Mouse (Mus musculus) hindbrain, embryonic 10.5 days (tissue): ENCODE measurements around the gene Gm11042. TPM values are rescaled to one million over a fixed set of nuclear protein-coding genes. Genes with fewer than 3 reads are reported as not detected.

Source experiments
- DNase-seq: peaks from one replicate; pipeline ENCODE4 v3.0.0-alpha.2; 2017; ENCODE audit warnings: low spot score
- H3K27ac ChIP-seq: fragments of 300-500 bp; sonication (generic); 2 replicates; pipeline ENCODE4 v1.5.1; 2016; ENCODE audit warnings: mild to moderate bottlenecking, moderate library complexity
- H3K27me3 ChIP-seq: fragments of 300-500 bp; sonication (generic); 2 replicates; pipeline ENCODE4 v1.6.1; 2016; ENCODE audit warnings: mild to moderate bottlenecking; ENCODE audit not compliant: poor library complexity, insufficient read depth, severe bottlenecking
- H3K36me3 ChIP-seq: fragments of 300-500 bp; sonication (generic); 2 replicates; pipeline ENCODE4 v1.6.1; 2016; ENCODE audit warnings: mild to moderate bottlenecking, moderate library complexity
- H3K4me1 ChIP-seq: fragments of 300-500 bp; sonication (generic); replicated peaks from 2 replicates; pipeline ENCODE4 v1.6.1; 2016; ENCODE audit warnings: mild to moderate bottlenecking
- H3K4me3 ChIP-seq: fragments of 300-500 bp; sonication (generic); 2 replicates; pipeline ENCODE4 v1.5.1; 2016; ENCODE audit warnings: mild to moderate bottlenecking, moderate library complexity
- H3K9me3 ChIP-seq: fragments of 300-500 bp; sonication (generic); 2 replicates; pipeline ENCODE4 v1.6.1; 2016; ENCODE audit warnings: mild to moderate bottlenecking, moderate library complexity
- WGBS: fragments of 180-500 bp; shearing (Covaris S2); methylation state at CpG from one replicate; pipeline ENCODE4 v1.1.7; 2016; 5-methylcytosine and 5-hydroxymethylcytosine counted together
- polyA plus RNA-seq: library from polyadenylated mRNA; unstranded; fragments of >200 nt; fragmentation: Nextera tagmentation; extraction: Ambion mirVana; gene quantifications from 2 replicates; pipeline ENCODE4 v1.2.1, GENCODE M21; 2016

Gm11042 gene
- polyA plus RNA-seq = not detected in 2 replicates

DNA sequence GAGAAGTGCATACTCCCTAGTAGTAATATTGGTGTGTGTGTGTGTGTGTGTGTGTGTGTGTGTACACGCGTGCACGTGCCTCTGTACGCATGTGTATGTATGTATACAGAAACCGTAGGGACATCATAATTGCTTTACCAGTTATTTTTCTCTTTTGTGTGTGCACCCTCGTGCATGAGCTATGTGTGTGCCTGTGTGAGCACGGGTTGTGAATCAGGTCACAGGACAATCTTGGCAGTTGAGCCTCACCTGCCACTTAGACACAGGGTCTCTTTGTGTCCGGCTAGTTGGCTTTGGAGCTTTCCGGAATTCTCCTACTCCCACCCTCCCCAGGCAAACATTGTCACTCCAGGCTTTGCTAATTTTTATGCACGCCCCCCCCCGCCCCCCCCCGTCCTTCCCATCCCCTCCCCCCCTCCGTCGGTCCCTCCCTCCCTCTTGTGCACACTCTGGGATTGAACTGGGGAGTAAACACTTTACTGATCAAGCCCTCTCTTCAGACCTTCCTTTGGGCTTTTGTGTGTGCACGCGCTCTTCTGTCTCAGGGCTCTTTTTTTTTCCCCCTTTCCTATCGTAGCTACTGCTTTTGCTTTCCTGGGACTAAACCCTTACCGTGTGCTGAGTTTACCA, at the start of gene Gm11042:
Gene Gm11042 (minus strand): TSS at position 51 of the 630 bp plus-strand sequence.
- Histone ChIP-seq H3K27me3 (no peaks in the 10 kb centered on the region), H3K4me3 (peak within 1 kb of the TSS; percentile 55), H3K4me1 (peaks cover 11% of the 10 kb centered on the region), H3K9me3 (no peaks in the 10 kb centered on the region), H3K36me3 (no peaks in the 10 kb centered on the region), H3K27ac (peak within 1 kb of the TSS; percentile 90)
- 31% methylated on average over 16 of the region's 18 CpGs for WGBS
- peak; percentile 48 for DNase-seq

DNA sequence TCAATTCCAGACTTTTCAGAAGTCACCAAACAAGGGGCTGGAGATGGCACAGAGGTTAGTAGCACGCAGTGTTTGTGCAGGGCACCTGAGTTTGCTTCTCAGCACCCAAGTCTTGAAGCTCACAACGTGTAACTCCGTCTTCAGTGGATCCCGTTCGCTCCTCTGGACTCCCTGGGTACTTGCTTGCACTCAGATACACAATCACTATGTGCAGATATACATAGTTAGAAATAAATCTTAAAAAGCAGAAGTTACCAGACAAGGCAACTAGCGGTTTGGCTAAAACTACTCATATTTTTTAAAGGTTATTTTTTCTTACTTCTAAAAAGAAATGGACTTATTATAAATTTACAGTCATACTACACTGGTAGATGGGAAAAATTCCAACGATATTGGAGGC, 48.3 kb upstream of the Gm11042 start:
- no peaks in the 10 kb centered on the region for H3K36me3 ChIP-seq
- 88% methylated on average over 7 of the region's 7 CpGs for WGBS
- DNase-seq = no peak
- no peaks in the 10 kb centered on the region for H3K27me3 ChIP-seq
- no peak overlapping the region for H3K27ac ChIP-seq
- H3K4me3 ChIP-seq = no peak overlapping the region
- H3K9me3 ChIP-seq = no peaks in the 10 kb centered on the region
- no peaks in the 10 kb centered on the region for H3K4me1 ChIP-seq

DNA sequence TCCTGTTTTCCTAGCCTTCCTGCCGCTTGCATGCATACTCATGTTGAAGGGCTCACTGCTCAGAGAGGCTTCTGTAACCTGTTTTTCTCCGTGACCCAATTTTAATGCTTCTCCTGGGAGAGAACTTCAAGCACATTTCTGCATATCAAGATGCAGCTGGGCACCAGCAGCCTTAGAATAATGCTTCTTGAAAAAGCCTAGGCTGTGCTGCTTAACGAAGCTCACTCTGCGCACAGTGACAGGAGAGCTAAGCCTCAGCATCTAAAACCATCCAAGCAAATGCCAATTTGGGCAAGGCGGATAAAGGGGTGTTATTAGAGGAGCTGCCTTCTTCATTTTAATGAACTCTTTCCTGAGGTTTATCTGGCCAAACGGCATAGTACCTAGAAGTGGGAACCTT, 46.9 kb upstream of the Gm11042 start:
- DNase-seq = no peak
- Histone ChIP-seq H3K4me3 (no peak overlapping the region), H3K27ac (no peak overlapping the region), H3K27me3 (no peaks in the 10 kb centered on the region), H3K4me1 (no peaks in the 10 kb centered on the region), H3K9me3 (no peaks in the 10 kb centered on the region), H3K36me3 (no peaks in the 10 kb centered on the region)
- WGBS = 85% methylated on average over 6 of the region's 6 CpGs

DNA sequence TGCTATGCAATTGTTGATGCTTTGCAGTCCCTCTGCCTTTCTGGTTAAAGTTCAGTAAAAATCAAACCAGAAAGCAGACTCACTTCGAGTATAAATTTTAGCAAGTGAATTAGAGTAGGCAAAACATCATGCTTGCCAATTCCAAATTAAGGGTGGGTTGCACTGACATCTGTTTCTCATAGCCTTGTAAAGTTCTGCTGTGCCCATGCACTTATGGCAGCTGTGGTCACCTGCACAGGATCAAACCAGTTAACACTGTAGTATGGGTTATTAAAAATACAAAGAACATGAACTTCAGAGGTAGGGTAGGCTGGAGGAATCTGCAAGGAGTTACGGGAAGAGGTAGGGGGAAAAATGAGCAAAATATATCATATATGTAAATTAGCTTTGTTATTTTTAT, 46.3 kb upstream of the Gm11042 start:
- DNase-seq = no peak
- Histone ChIP-seq H3K4me1 (no peaks in the 10 kb centered on the region), H3K4me3 (no peak overlapping the region), H3K27ac (no peak overlapping the region), H3K36me3 (no peaks in the 10 kb centered on the region), H3K9me3 (no peaks in the 10 kb centered on the region), H3K27me3 (no peaks in the 10 kb centered on the region)
- 89% methylated on average over 2 of the region's 2 CpGs for WGBS

DNA sequence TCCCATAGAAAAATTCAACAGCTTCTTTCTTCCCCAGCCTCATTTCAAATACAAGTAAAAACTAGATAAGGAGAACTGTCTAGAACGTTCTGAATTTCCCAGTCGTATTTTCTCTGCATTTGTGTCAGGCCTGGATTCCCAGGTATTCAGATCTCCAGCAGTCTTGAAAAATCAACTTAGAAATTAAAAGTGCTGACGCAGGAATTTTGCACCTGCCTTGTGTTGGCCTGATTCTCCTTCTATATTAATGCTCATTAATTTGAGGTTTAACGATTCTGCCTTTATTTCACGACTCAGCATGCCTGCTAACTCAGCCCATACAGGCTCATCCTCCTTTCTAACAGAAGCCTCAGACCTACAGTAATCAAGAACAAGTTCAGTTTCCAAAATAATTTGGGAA, 43.6 kb upstream of the Gm11042 start:
- no peak for DNase-seq
- no peak overlapping the region for H3K27ac ChIP-seq
- no peaks in the 10 kb centered on the region for H3K36me3 ChIP-seq
- no peaks in the 10 kb centered on the region for H3K27me3 ChIP-seq
- 85% methylated on average over 5 of the region's 5 CpGs for WGBS
- H3K4me3 ChIP-seq = no peak overlapping the region
- no peaks in the 10 kb centered on the region for H3K4me1 ChIP-seq
- H3K9me3 ChIP-seq = no peaks in the 10 kb centered on the region

DNA sequence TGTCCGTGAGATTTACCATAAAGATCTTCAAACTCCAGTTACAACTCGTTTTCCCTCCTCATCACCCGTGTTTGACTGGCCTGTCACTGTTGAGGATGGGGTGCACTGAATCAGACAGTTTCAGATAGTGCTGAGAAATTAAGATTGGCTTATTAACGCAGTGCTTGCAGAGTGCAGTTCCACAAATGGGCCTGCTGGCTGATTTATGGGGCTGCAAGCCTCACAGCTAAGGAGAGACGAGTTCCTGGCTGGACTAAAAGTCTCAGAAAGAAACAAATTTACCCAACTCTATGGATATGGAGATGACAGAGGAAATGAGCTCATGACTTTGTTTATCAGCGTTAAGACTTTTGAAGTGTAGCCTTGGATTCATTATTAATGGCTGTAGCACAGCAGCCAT, 41.6 kb upstream of the Gm11042 start:
- Histone ChIP-seq H3K36me3 (no peaks in the 10 kb centered on the region), H3K4me3 (no peak overlapping the region), H3K27me3 (no peaks in the 10 kb centered on the region), H3K4me1 (no peaks in the 10 kb centered on the region), H3K27ac (no peak overlapping the region), H3K9me3 (no peaks in the 10 kb centered on the region)
- 86% methylated on average over 6 of the region's 6 CpGs for WGBS
- DNase-seq = no peak

DNA sequence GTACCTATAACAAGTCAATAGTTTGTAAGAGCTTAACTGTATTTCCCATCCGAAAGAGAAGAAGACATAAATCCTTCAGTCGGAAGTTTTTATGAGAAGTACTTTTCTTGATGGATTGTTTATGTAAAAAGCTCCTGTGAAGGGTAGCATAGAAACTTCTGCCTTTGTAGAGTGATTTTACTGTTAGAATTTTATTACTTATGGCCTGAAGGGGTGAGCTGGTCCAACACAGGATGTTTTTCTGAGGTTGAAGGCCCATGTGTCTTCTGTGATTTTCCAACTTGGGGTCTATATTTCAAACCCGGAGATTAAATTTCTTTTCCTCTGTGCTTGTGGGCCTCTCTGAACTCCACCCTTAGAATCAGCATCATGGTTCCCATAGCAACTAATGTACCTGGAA, 26.5 kb upstream of the Gm11042 start:
- Histone ChIP-seq H3K4me1 (no peaks in the 10 kb centered on the region), H3K27me3 (no peaks in the 10 kb centered on the region), H3K9me3 (no peaks in the 10 kb centered on the region), H3K4me3 (no peak overlapping the region), H3K36me3 (no peaks in the 10 kb centered on the region), H3K27ac (no peak overlapping the region)
- 94% methylated on average over 3 of the region's 3 CpGs for WGBS
- DNase-seq = no peak

DNA sequence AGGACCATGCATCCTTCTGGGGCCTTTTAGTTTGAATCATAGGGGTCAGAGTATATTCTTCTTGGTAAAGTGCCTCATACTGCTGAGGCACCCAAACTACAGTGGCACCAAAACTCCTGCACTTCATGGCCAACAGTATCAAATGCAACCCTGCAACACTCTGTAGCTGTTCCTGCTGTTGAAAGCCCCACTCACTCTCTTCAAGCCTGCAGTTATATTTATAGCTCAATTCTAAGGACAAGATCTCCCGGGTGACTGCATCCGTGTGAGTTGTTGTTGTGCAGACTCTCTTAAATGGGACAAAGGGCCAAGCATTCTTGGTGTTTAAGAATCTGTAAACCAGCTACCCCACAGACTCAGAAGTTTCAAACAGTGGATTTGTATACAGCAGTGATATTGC, 23.9 kb upstream of the Gm11042 start:
- no peaks in the 10 kb centered on the region for H3K27me3 ChIP-seq
- no peak overlapping the region for H3K4me3 ChIP-seq
- DNase-seq = no peak
- no peaks in the 10 kb centered on the region for H3K36me3 ChIP-seq
- no peak overlapping the region for H3K27ac ChIP-seq
- no peaks in the 10 kb centered on the region for H3K9me3 ChIP-seq
- H3K4me1 ChIP-seq = no peaks in the 10 kb centered on the region
- WGBS = 95% methylated on average over 2 of the region's 2 CpGs

DNA sequence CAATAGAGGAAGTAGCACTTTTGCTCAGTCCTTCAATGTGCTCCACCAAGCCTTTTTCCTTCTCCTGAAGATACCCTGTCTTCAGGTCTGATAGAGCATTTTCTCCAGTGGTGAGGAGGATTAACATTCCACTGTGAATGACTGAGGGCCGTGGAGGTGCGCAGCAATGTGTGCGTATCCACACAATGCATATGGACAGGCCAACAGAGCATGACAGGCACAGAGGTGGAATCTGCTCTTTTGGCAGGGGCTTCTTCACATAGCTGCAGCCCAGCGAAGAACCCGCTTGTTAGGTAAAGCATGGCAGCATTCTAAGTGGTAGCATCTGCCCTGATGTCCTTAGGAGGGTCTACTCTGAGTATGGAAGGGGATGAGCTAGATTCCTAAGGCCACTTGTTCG, 17.5 kb upstream of the Gm11042 start:
- Histone ChIP-seq H3K4me3 (no peak overlapping the region), H3K27me3 (no peaks in the 10 kb centered on the region), H3K27ac (no peak overlapping the region), H3K36me3 (no peaks in the 10 kb centered on the region), H3K4me1 (no peaks in the 10 kb centered on the region), H3K9me3 (no peaks in the 10 kb centered on the region)
- WGBS = 89% methylated on average over 6 of the region's 6 CpGs
- no peak for DNase-seq

DNA sequence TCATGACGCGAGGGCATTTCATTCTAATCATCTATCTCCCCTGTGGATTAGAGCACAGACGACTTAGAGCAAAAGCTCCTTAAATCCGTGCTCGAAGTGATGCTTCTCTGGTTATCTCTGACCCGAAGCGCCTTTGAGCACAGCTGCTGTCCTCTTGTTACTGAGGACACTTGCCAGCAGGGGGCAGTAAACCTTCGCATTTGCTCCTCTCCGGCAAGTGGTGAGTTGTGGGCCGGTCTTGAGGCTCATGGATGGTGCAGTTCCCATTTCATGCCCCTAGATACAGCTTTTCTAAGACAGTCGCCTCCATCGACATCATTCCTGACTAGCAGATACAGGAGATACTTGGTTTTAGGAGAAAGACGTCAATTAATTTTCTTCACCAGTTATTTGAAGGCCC, 16.8 kb upstream of the Gm11042 start:
- DNase-seq = peak; percentile 83
- Histone ChIP-seq H3K36me3 (no peaks in the 10 kb centered on the region), H3K4me3 (no peak overlapping the region), H3K9me3 (no peaks in the 10 kb centered on the region), H3K27ac (no peak overlapping the region), H3K4me1 (no peaks in the 10 kb centered on the region), H3K27me3 (no peaks in the 10 kb centered on the region)
- WGBS = 22% methylated on average over 13 of the region's 13 CpGs

DNA sequence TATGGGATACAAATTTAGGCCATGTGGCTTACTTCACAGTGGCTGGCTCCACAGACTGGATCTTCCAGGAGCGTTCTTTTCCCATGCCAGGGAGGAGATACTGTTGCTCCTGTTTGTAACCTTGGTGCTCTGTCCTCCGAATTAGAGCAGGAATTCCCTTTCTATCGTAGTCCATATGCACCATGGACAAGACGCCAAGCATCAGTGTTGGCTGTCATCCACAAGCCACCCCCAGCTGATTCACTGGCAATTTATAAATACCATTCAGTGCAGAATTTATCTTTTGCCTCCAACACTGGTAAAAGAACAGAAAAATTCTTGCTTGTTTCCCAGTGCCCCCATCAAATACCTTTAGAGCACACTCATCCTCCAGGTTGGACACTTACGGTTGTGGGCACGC, 13.6 kb upstream of the Gm11042 start:
- DNase-seq = no peak
- WGBS = 90% methylated on average over 6 of the region's 6 CpGs
- no peak overlapping the region for H3K4me3 ChIP-seq

DNA sequence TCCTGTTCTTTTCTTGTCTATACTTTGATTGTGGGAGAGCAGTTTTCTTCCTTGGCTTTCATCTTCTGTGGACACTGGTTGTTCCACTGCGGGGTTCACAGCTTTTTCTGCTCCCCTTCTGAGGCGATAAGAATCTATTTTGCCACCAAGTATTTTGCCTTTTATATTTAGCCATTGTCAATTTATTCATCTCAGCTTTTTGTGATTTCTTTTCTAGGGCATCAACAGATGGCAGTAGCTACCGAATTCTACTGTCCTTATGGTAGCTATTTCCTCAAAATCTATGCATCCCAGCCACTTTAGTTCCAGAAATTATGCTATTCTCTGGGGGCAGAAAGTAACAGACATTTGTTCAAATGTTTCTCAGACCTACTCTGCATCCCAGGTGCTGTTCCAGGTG, 10.4 kb upstream of the Gm11042 start:
- H3K4me3 ChIP-seq = no peak overlapping the region
- no peaks in the 10 kb centered on the region for H3K36me3 ChIP-seq
- no peaks in the 10 kb centered on the region for H3K9me3 ChIP-seq
- DNase-seq = no peak
- WGBS = 84% methylated on average over 3 of the region's 3 CpGs
- no peak overlapping the region for H3K27ac ChIP-seq
- no peaks in the 10 kb centered on the region for H3K4me1 ChIP-seq
- H3K27me3 ChIP-seq = no peaks in the 10 kb centered on the region

More for the DNA sequence above, 13.6 kb upstream of the Gm11042 start:
- no peaks in the 10 kb centered on the region for H3K4me1 ChIP-seq
- no peaks in the 10 kb centered on the region for H3K9me3 ChIP-seq
- H3K36me3 ChIP-seq = no peaks in the 10 kb centered on the region
- no peak overlapping the region for H3K27ac ChIP-seq
- no peaks in the 10 kb centered on the region for H3K27me3 ChIP-seq

DNA sequence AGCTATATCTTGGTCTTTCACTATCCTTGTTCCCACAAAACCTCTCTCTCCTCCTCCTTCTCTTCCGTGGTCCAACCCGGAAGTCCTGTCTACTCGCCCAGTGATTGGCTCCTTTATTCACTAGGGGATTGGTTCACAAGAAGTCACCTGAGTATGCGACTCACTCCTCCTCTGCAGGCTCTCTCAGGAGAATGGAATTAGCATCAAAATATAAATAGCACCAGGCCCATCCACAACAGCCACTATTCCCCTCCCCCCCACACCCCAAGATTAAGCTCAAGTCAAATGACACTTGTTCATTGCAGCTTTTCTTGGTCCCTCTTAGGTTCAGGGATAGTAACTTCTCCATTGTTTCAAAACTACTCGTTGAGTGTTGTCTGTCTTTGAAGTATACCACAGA, 5.8 kb upstream of the Gm11042 start:
- no peak overlapping the region for H3K4me3 ChIP-seq
- no peak overlapping the region for H3K27ac ChIP-seq
- 79% methylated on average over 5 of the region's 5 CpGs for WGBS

DNA sequence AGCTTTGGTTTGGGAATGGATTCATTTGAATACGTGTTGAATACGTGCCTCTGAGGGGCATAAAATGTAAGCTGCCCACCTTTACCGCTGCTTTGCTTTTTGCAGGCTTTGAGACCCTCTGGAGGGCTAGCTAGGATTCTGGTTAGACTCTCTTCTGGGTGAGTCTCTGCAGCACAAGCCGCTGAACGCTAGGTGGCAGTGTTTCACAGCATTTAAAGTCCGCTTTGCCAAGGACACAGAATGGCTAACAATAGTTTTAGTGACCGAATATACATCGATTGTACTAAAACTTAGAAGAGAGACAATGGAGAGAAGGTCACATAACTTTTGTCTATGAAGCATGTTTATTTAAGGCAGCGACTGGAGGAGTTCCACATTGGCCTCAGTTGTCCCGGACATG, 4.1 kb upstream of the Gm11042 start:
- DNase-seq = peak; percentile 78
- no peaks in the 10 kb centered on the region for H3K9me3 ChIP-seq
- H3K4me1 ChIP-seq = peaks cover 5% of the 10 kb centered on the region
- H3K27ac ChIP-seq = no peak overlapping the region
- H3K4me3 ChIP-seq = no peak overlapping the region
- no peaks in the 10 kb centered on the region for H3K36me3 ChIP-seq
- WGBS = 21% methylated on average over 10 of the region's 10 CpGs
- no peaks in the 10 kb centered on the region for H3K27me3 ChIP-seq

More for the DNA sequence above, 5.8 kb upstream of the Gm11042 start:
- Histone ChIP-seq H3K27me3 (no peaks in the 10 kb centered on the region), H3K9me3 (no peaks in the 10 kb centered on the region), H3K36me3 (no peaks in the 10 kb centered on the region), H3K4me1 (no peaks in the 10 kb centered on the region)
- DNase-seq = no peak
